Mouse (Mus musculus) midbrain, embryonic 16.5 days (tissue): ENCODE data around the gene Tppp. TPM values are rescaled to one million over a fixed set of nuclear protein-coding genes. Genes with fewer than 3 reads are reported as not detected.

Source experiments
- ATAC-seq: fragments of 200-750 bp; cut with Nextera tagmentation; 2 replicates; pipeline ENCODE4 v1.8.0; 2017; ENCODE audit warnings: moderate TSS enrichment
- H3K27ac ChIP-seq: fragments of 300-500 bp; sonication (generic); 2 replicates; pipeline ENCODE4 v1.5.1; 2014; ENCODE audit warnings: mild to moderate bottlenecking, low read length, mixed read lengths
- H3K27me3 ChIP-seq: fragments of 300-500 bp; sonication (generic); 2 replicates; pipeline ENCODE4 v1.6.1; 2014; ENCODE audit warnings: low read depth, low read length, mixed read lengths; ENCODE audit not compliant: control insufficient read depth, insufficient read depth
- H3K36me3 ChIP-seq: fragments of 300-500 bp; sonication (generic); 2 replicates; pipeline ENCODE4 v1.6.1; 2014; ENCODE audit warnings: mild to moderate bottlenecking, low read length, moderate library complexity, mixed read lengths; ENCODE audit not compliant: control insufficient read depth, insufficient read depth
- H3K4me1 ChIP-seq: fragments of 300-500 bp; sonication (generic); 2 replicates; pipeline ENCODE4 v1.6.1; 2014; ENCODE audit warnings: mild to moderate bottlenecking, low read length, mixed read lengths; ENCODE audit not compliant: control insufficient read depth, insufficient read depth
- H3K4me2 ChIP-seq: fragments of 300-500 bp; sonication (generic); 2 replicates; pipeline ENCODE4 v1.6.1; 2014; ENCODE audit warnings: mild to moderate bottlenecking, low read length, mixed read lengths
- H3K4me3 ChIP-seq: fragments of 300-500 bp; sonication (generic); 2 replicates; pipeline ENCODE4 v1.5.1; 2014; ENCODE audit warnings: low read depth, mild to moderate bottlenecking, low read length, moderate library complexity, mixed read lengths
- H3K9ac ChIP-seq: fragments of 300-500 bp; sonication (generic); 2 replicates; pipeline ENCODE4 v1.6.1; 2014; ENCODE audit warnings: low read depth, low read length, mixed read lengths
- H3K9me3 ChIP-seq: fragments of 300-500 bp; sonication (generic); replicated peaks from 2 replicates; pipeline ENCODE4 v1.6.1; 2014; ENCODE audit warnings: mild to moderate bottlenecking, low read length, mixed read lengths; ENCODE audit not compliant: control insufficient read depth, poor library complexity, severe bottlenecking
- WGBS: fragments of 180-500 bp; shearing (Covaris S2); extraction: QIAGEN DNeasy Blood & Tissue Kit; methylation state at CpG from one replicate; pipeline ENCODE4 v1.1.7; 2014; 5-methylcytosine and 5-hydroxymethylcytosine counted together
- polyA plus RNA-seq: library from polyadenylated mRNA; unstranded; fragments of >200 nt; fragmentation: Nextera tagmentation; extraction: Ambion mirVana; gene quantifications from 2 replicates; pipeline ENCODE4 v1.2.1, GENCODE M21; 2015

The Tppp gene
- 13.9 and 16.1 TPM in 2 replicates for polyA plus RNA-seq

- Histone ChIP-seq H3K27me3 (no peaks in the 10 kb centered on the region), H3K4me1 (peaks cover 10% of the 10 kb centered on the region), H3K9ac (peak within 1 kb of the TSS; percentile 81), H3K4me3 (peak within 1 kb of the TSS; percentile 62), H3K9me3 (no peaks in the 10 kb centered on the region), H3K4me2 (peak within 1 kb of the TSS; percentile 88), H3K27ac (peak within 1 kb of the TSS; percentile 86), H3K36me3 (no peaks in the 10 kb centered on the region)
- WGBS, result under 1% methylated on average over 51 of the region's 56 CpGs
- ATAC-seq, result peak; percentile 89
Observed at GRCm38 (mm10) chr13:74008948-74009718, at the start of gene Tppp. TSS of gene Tppp (plus strand) at chr13:74009407.

- no peaks in the 10 kb centered on the region for H3K9me3 ChIP-seq
- ATAC-seq, result no peak
- H3K36me3 ChIP-seq, result peaks cover 53% of the 10 kb centered on the region
- H3K4me3 ChIP-seq, result no peak overlapping the region
- no peaks in the 10 kb centered on the region for H3K4me1 ChIP-seq
- H3K27me3 ChIP-seq, result no peaks in the 10 kb centered on the region
- no peak overlapping the region for H3K27ac ChIP-seq
- WGBS, result 92% methylated on average over 10 of the region's 10 CpGs
- no peak overlapping the region for H3K9ac ChIP-seq
- H3K4me2 ChIP-seq, result no peak overlapping the region
Observed at GRCm38 (mm10) chr13:73960117-73960652, 49.0 kb upstream of the Tppp start.

GRCm38 (mm10) chr13:73961177-73961576, 48.0 kb upstream of the Tppp start:
- Histone ChIP-seq H3K9ac (no peak overlapping the region), H3K27me3 (no peaks in the 10 kb centered on the region), H3K36me3 (peaks cover 44% of the 10 kb centered on the region), H3K27ac (no peak overlapping the region), H3K4me1 (no peaks in the 10 kb centered on the region), H3K4me3 (no peak overlapping the region), H3K4me2 (no peak overlapping the region), H3K9me3 (no peaks in the 10 kb centered on the region)
- 80% methylated on average over 4 of the region's 4 CpGs for WGBS
- ATAC-seq, result no peak

DNA sequence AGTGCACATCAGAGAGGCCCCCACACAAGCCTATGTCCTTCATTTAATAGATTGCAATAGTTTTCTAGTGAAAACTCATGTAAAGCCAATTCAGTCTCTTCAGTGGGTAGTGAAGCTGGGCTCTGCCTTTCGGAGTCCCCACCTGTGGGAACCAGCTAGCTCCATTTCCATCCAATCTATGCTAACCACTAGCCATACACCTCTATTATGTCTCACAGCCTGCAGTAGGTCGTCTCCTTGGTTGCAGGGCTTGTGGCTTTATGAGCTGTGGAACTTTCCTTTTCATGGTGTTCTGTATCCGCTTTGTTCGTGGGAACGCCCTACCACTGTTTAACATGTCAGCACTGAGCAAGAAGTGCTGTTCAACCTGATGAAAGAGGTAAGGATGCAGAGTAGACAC, 45.7 kb upstream of the Tppp start, which contains the start of gene Zdhhc11:
Gene Zdhhc11 (plus strand): TSS at position 301 of the 400 bp plus-strand sequence.
- Histone ChIP-seq H3K4me2 (no peak within 1 kb of the TSS), H3K36me3 (peaks cover 27% of the 10 kb centered on the region), H3K9me3 (no peaks in the 10 kb centered on the region), H3K4me1 (no peaks in the 10 kb centered on the region), H3K9ac (no peak within 1 kb of the TSS), H3K27ac (no peak within 1 kb of the TSS), H3K4me3 (no peak within 1 kb of the TSS), H3K27me3 (no peaks in the 10 kb centered on the region)
- no peak for ATAC-seq
- WGBS, result 92% methylated on average over 5 of the region's 5 CpGs

- H3K4me1 ChIP-seq, result no peaks in the 10 kb centered on the region
- WGBS, result 52% methylated on average over 12 of the region's 12 CpGs
- H3K27ac ChIP-seq, result no peak overlapping the region
- H3K9ac ChIP-seq, result no peak overlapping the region
- H3K4me3 ChIP-seq, result no peak overlapping the region
- no peaks in the 10 kb centered on the region for H3K27me3 ChIP-seq
- H3K4me2 ChIP-seq, result no peak overlapping the region
- ATAC-seq, result peak; percentile 90
- H3K36me3 ChIP-seq, result no peaks in the 10 kb centered on the region
- no peaks in the 10 kb centered on the region for H3K9me3 ChIP-seq
Observed at GRCm38 (mm10) chr13:73970545-73971448, 38.4 kb upstream of the Tppp start.

GRCm38 (mm10) chr13:73974523-73974922, 34.7 kb upstream of the Tppp start:
- no peaks in the 10 kb centered on the region for H3K4me1 ChIP-seq
- no peak overlapping the region for H3K27ac ChIP-seq
- ATAC-seq, result no peak
- H3K4me2 ChIP-seq, result no peak overlapping the region
- H3K9ac ChIP-seq, result no peak overlapping the region
- H3K36me3 ChIP-seq, result no peaks in the 10 kb centered on the region
- no peaks in the 10 kb centered on the region for H3K27me3 ChIP-seq
- H3K9me3 ChIP-seq, result no peaks in the 10 kb centered on the region
- H3K4me3 ChIP-seq, result no peak overlapping the region
- whole genome bisulfite sequencing, result 94% methylated on average over 3 of the region's 3 CpGs

GRCm38 (mm10) chr13:73976935-73977334, 32.3 kb upstream of the Tppp start:
- Histone ChIP-seq H3K27me3 (no peaks in the 10 kb centered on the region), H3K4me2 (no peak overlapping the region), H3K4me1 (no peaks in the 10 kb centered on the region), H3K4me3 (no peak overlapping the region), H3K9ac (no peak overlapping the region), H3K9me3 (no peaks in the 10 kb centered on the region), H3K36me3 (no peaks in the 10 kb centered on the region), H3K27ac (no peak overlapping the region)
- 84% methylated on average over 5 of the region's 5 CpGs for WGBS
- no peak for ATAC-seq

DNA sequence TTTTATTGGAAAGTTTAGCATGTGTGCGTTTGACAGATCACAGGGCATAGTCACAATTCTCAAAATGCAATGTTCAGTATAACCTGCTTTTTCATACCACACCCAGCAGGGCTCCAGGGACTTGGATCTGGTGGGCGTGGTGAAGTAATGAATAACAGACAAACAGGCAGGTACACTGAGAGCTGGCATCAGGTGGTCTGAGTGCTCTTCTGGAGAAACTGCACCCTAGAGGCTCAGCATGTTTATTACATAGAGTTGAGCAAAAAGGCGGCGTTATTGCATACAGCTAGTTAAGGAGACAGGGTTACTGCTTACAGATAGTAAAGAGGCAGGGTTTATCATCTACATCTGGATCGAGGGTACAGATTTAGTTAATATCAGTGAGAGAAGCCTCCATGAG, 18.9 kb upstream of the Tppp start:
- H3K27ac ChIP-seq, result no peak overlapping the region
- no peaks in the 10 kb centered on the region for H3K27me3 ChIP-seq
- no peak overlapping the region for H3K9ac ChIP-seq
- no peak overlapping the region for H3K4me2 ChIP-seq
- H3K4me3 ChIP-seq, result no peak overlapping the region
- WGBS, result 83% methylated on average over 5 of the region's 5 CpGs
- ATAC-seq, result no peak
- H3K9me3 ChIP-seq, result no peaks in the 10 kb centered on the region
- no peaks in the 10 kb centered on the region for H3K36me3 ChIP-seq
- H3K4me1 ChIP-seq, result no peaks in the 10 kb centered on the region
